Mouse (Mus musculus): ENCODE results near the gene Pfdn6.

DNA sequence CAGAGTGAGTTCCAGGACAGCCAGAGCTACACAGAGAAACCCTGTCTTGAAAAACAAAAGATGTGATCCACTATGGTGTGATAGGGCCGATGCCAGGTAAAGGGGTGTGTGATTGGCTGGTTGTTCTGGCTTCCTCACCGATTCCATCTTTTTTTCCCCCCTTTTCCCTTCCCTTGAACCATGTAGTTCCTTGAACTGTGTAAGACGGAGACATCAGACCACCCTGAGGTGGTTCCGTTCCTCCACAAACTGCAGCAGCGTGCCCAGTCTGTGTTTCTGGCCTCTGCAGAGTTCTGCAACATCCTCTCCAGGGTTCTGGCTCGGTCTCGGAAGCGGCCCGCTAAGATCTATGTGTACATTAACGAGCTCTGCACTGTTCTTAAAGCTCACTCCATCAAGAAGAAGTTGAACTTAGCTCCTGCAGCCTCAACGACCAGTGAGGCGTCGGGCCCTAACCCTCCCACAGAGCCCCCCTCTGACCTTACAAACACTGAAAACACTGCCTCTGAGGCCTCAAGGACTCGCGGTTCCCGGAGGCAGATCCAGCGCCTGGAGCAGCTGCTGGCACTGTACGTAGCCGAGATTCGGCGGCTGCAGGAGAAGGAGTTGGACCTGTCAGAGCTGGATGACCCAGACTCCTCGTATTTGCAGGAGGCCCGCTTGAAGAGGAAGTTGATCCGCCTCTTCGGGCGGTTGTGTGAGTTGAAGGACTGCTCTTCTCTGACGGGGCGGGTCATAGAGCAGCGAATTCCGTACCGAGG is 28.9 kb downstream of the Pfdn6 start:
- TF ChIP-seq GATA1 (IDR thresholded peaks at IDR 0.05; ENCODE audit: borderline replicate concordance, low read length) (no peak), CTCF (IDR thresholded peaks at IDR 0.05; ENCODE audit: low read depth, low read length) (no peak), POLR2AphosphoS5 (IDR thresholded peaks at IDR 0.05; ENCODE audit: insufficient replicate concordance, low read depth, low read length) (no peak), TAL1 (conservative IDR thresholded peaks at IDR 0.05; ENCODE audit: low read depth, low read length) (no peak)
